In genomic region chr4:28901496-28901895, GRCm38 (mm10) we compare ENCODE assay signal across 18 mouse cellular contexts.
DNase-seq lines count a peak whose midpoint lies in the region; ATAC-seq and TF ChIP-seq lines count a peak whose summit lies in the region.
"Had no signal": no experiment of that assay in that cellular context is flagged by ENCODE, and none has a peak within 500 bp of the region (broad histone marks: within the 10 kb centered on the region; RNA-seq: fewer than 3 reads in every experiment).

No protein-coding gene starts in this region.

- H3K9me3 ChIP-seq in hindbrain, postnatal 0 days (ENCODE audit: low read length), result no peaks in the 10 kb centered on the region
- H3K9me3 ChIP-seq in hindbrain, embryonic 12.5 days (replicated peaks), result no peaks in the 10 kb centered on the region
- H3K9me3 ChIP-seq in liver, embryonic 11.5 days (ENCODE audit: control insufficient read depth, low read length), result no peaks in the 10 kb centered on the region
- H3K9me3 ChIP-seq: heart, embryonic 15.5 days; limb, embryonic 15.5 days had no signal

- no peak for TF ChIP-seq CTCF in hindbrain, postnatal 0 days (IDR thresholded peaks at IDR 0.05; ENCODE audit: low read depth)
- no peak for TF ChIP-seq CTCF in brain, embryonic 14.5 days (IDR thresholded peaks at IDR 0.05; ENCODE audit: borderline replicate concordance, extremely low read depth, insufficient read depth, insufficient read length)

- H3K4me3 ChIP-seq in hindbrain, postnatal 0 days (ENCODE audit: low read length), result no peak overlapping the region
- no peak overlapping the region for H3K4me3 ChIP-seq in hindbrain, embryonic 12.5 days
- H3K4me3 ChIP-seq in liver, embryonic 11.5 days (ENCODE audit: low read depth, low read length), result no peak overlapping the region
- H3K4me3 ChIP-seq: heart, embryonic 15.5 days; limb, embryonic 15.5 days had no signal

- H3K4me1 ChIP-seq in hindbrain, postnatal 0 days (ENCODE audit: insufficient read depth, low read length), result 0 out of 2 replicates have a peak, but pooled peaks cover 5% of the 10 kb centered on the region
- H3K4me1 ChIP-seq in hindbrain, embryonic 12.5 days, result no peaks in the 10 kb centered on the region
- no peaks in the 10 kb centered on the region for H3K4me1 ChIP-seq in liver, embryonic 11.5 days (replicated peaks; ENCODE audit: control insufficient read depth, insufficient read depth, low read length)
- H3K4me1 ChIP-seq: heart, embryonic 15.5 days; limb, embryonic 15.5 days had no signal

- no peaks in the 10 kb centered on the region for H3K27me3 ChIP-seq in hindbrain, postnatal 0 days (ENCODE audit: insufficient read depth, low read length)
- H3K27me3 ChIP-seq in hindbrain, embryonic 12.5 days, result no peaks in the 10 kb centered on the region
- no peaks in the 10 kb centered on the region for H3K27me3 ChIP-seq in liver, embryonic 11.5 days (replicated peaks; ENCODE audit: control insufficient read depth, insufficient read depth, low read length)
- H3K27me3 ChIP-seq: heart, embryonic 15.5 days; limb, embryonic 15.5 days had no signal

- no peak for TF ChIP-seq POLR2A in brain, embryonic 14.5 days (IDR thresholded peaks at IDR 0.05; ENCODE audit: borderline replicate concordance, extremely low read depth, insufficient read depth, insufficient read length, poor library complexity, severe bottlenecking)

- no peak overlapping the region for H3K4me2 ChIP-seq in hindbrain, postnatal 0 days (ENCODE audit: low read depth, low read length)
- no peak overlapping the region for H3K4me2 ChIP-seq in hindbrain, embryonic 12.5 days (replicated peaks)
- no peak overlapping the region for H3K4me2 ChIP-seq in liver, embryonic 11.5 days
- H3K4me2 ChIP-seq: heart, embryonic 15.5 days; limb, embryonic 15.5 days; midbrain, embryonic 11.5 days had no signal

- ATAC-seq in hindbrain, postnatal 0 days, result no peak
- no peak for ATAC-seq in hindbrain, embryonic 12.5 days (ENCODE audit: low FRiP score)
- ATAC-seq in liver, embryonic 11.5 days (replicated peaks; ENCODE audit: low FRiP score), result no peak
- ATAC-seq: inflammation-experienced regulatory T-cells, adult 6 months; lung, postnatal 0 days had no signal

- DNase-seq in hindbrain, postnatal 0 days (ENCODE audit: low spot score), result peak; percentile 12
- peak; percentile 83 for DNase-seq in brain, embryonic 14.5 days (ENCODE audit: low read depth)
- DNase-seq in cerebellum, adult 11 months, result peak; percentile 12
- peak; percentile 53 to 59 for DNase-seq in cerebellum, postnatal 10 days
- no peak for DNase-seq in liver, embryonic 11.5 days (ENCODE audit: low spot score)
- no peak for DNase-seq in right cerebral cortex, postnatal 36 days (ENCODE audit: low spot score in 2 of 2)
- DNase-seq: adrenal gland, postnatal 10 days; gastrocnemius, postnatal 14 days; heart, adult 18-20 months; kidney, adult 8-10 months; kidney, postnatal 25 days; thymus, postnatal 14 days had no signal

- peak overlapping the region; percentile 26; the same call in 1 of the 2 replicates for H3K27ac ChIP-seq in hindbrain, postnatal 0 days
- H3K27ac ChIP-seq in hindbrain, embryonic 12.5 days, result no peak overlapping the region
- no peak overlapping the region for H3K27ac ChIP-seq in liver, embryonic 11.5 days (ENCODE audit: low read depth, low read length)
- H3K27ac ChIP-seq: heart, embryonic 15.5 days; limb, embryonic 15.5 days had no signal

- H3K36me3 ChIP-seq in hindbrain, postnatal 0 days (ENCODE audit: insufficient read depth, low read length), result no peaks in the 10 kb centered on the region
- H3K36me3 ChIP-seq in hindbrain, embryonic 12.5 days, result no peaks in the 10 kb centered on the region
- no peaks in the 10 kb centered on the region for H3K36me3 ChIP-seq in liver, embryonic 11.5 days (ENCODE audit: control insufficient read depth, insufficient read depth, low read length)
- H3K36me3 ChIP-seq: heart, embryonic 15.5 days; limb, embryonic 15.5 days had no signal

- WGBS in hindbrain, postnatal 0 days, result 71% methylated on average over 5 of the region's 5 CpGs
- WGBS in hindbrain, embryonic 12.5 days, result 93% methylated on average over 5 of the region's 5 CpGs
- WGBS in liver, embryonic 11.5 days, result 91% methylated on average over 5 of the region's 5 CpGs

- no peak overlapping the region for H3K9ac ChIP-seq in hindbrain, postnatal 0 days (replicated peaks; ENCODE audit: low read length)
- H3K9ac ChIP-seq in hindbrain, embryonic 12.5 days, result no peak overlapping the region
- no peak overlapping the region for H3K9ac ChIP-seq in liver, embryonic 11.5 days (ENCODE audit: low read depth, low read length)
- H3K9ac ChIP-seq: heart, embryonic 15.5 days; limb, embryonic 15.5 days had no signal

Comparison
In these comparisons a context has a peak if more than half of its experiments do, and no peak if none do; other contexts are left out.
1. DNase-seq: peak in hindbrain, postnatal 0 days (single experiment), brain, embryonic 14.5 days (single experiment), cerebellum, adult 11 months (single experiment) and cerebellum, postnatal 10 days (2 of 2); none in liver, embryonic 11.5 days (single experiment) and right cerebral cortex, postnatal 36 days (0 of 2).